Mouse (Mus musculus): ENCODE data around the gene Gna15. TPM values are rescaled to one million over a fixed set of nuclear protein-coding genes. Genes with fewer than 3 reads are reported as not detected.

Gene Gna15
- polyA plus RNA-seq (2016; fragmentation: Nextera tagmentation; extraction: Ambion mirVana): 0.63 and 1.6 TPM in 2 replicates

DNA sequence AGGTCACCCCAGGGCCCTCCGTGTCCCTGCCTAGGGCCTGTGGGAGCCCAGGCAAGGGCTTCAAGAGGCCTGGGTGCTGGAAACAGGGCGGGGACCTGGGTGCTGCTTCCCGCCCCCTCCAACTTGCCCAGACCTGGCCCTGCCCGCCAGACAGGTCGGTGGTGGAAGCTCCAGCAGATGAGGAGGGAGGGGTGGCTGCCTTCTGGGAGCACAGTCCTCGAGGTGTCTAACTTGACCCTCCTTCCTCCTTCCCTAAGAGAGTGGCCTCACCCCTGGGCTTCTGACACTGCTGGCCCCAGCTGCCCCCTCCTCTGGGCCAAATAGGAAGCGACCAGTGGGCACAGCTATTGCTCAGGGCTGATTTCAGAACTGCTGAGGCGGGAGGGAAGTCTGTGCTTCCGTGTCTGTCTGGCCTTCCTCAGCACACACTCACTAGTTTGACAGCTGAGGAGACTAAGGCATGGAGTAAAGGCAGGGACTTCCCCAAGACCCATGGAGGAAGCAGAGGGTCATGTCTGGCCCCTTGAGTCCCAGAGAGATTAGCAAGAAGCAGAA lies at the start of gene Gna15:
Gene Gna15 (minus strand): TSS at position 175 of the 555 bp plus-strand sequence.
- Histone ChIP-seq H3K27me3 (ENCODE audit: insufficient read depth, poor library complexity, severe bottlenecking) (peaks cover 26% of the 10 kb centered on the region), H3K36me3 (peaks cover 14% of the 10 kb centered on the region), H3K27ac (peak within 1 kb of the TSS; percentile 2; the same call in 1 of the 2 replicates), H3K9me3 (no peaks in the 10 kb centered on the region), H3K4me1 (replicated peaks) (peaks cover 9% of the 10 kb centered on the region), H3K4me3 (no peak within 1 kb of the TSS)
- WGBS: 18% methylated on average over 9 of the region's 9 CpGs
- no peak for DNase-seq (ENCODE audit: low spot score)

DNA sequence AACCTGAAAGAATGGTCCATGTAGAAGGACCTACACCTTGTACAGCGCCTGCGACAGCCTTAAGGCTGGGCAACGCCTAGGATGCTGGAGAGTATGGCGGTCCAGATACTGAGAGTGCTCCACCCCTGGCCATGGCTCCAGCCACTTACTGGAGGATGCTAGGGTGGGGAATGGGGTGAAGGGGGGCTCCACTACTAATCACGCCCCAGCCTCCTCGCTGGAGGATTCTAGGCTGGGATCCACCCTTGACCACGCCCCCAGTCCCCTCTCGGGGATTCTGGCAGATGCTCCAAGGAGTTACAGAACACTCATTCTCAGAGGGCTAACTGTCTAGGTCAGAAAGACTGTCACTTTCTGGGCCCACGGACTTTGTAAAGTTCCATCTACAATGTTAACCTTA lies 49.0 kb upstream of the Gna15 start:
- Histone ChIP-seq H3K27ac (peak overlapping the region; percentile 75), H3K27me3 (ENCODE audit: insufficient read depth, poor library complexity, severe bottlenecking) (peaks cover 87% of the 10 kb centered on the region), H3K36me3 (no peaks in the 10 kb centered on the region), H3K4me3 (peak overlapping the region; percentile 52; the same call in 1 of the 2 replicates), H3K4me1 (replicated peaks) (peaks cover 76% of the 10 kb centered on the region), H3K9me3 (no peaks in the 10 kb centered on the region)
- no peak for DNase-seq (ENCODE audit: low spot score)
- WGBS: 11% methylated on average over 9 of the region's 9 CpGs

DNA sequence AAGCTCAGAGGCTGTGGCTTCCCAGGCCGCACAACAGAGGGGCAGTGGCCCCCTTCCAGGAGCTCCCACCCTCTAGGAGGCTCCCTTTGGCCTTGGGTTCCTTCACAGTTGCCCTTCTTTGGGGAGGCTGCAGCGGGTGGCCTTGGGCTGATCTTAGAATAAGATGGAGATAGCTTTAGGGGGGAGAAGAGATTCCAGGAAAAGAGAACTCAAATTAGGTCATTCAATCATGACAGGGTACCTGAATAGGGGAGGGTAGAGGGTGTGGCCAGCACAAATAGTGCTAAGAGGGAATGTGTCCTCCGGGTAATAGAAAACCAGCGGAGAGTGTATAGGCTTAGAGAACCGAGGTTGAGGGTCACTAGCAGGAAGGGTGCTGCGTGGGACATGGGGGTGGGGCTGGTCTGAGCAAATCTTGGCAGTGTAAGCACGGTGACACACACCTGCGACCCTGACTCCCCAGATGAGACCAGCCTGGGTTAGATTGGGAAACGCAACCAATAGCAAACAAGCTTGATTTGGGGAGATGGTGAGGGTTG lies 48.2 kb upstream of the Gna15 start:
- H3K27ac ChIP-seq: peak overlapping the region; percentile 75
- 2% methylated on average over 9 of the region's 9 CpGs for WGBS
- H3K4me3 ChIP-seq: peak overlapping the region; percentile 52
- peaks cover 87% of the 10 kb centered on the region for H3K27me3 ChIP-seq (ENCODE audit: insufficient read depth, poor library complexity, severe bottlenecking)
- no peaks in the 10 kb centered on the region for H3K36me3 ChIP-seq
- no peaks in the 10 kb centered on the region for H3K9me3 ChIP-seq
- DNase-seq (ENCODE audit: low spot score): no peak
- peaks cover 83% of the 10 kb centered on the region for H3K4me1 ChIP-seq (replicated peaks)

DNA sequence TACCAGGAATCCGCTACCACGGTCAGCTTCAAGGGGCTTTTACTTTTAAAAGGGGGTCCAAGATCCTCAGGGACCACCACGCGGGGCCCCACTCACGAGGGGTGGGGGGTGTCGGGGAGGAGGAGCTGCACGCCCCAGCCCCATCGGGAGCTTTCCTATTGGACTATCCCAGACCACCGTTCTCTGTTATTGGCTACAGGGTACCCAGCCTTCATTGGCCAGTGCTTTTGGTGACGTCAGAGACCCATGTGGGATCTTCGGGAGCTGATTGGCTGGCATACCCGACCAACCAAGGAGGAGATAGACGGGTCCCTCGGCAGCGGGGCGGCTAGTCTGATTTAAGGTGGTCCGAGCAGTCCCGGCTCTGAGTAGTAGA lies 47.5 kb upstream of the Gna15 start:
- H3K27ac ChIP-seq: peak overlapping the region; percentile 79

DNA sequence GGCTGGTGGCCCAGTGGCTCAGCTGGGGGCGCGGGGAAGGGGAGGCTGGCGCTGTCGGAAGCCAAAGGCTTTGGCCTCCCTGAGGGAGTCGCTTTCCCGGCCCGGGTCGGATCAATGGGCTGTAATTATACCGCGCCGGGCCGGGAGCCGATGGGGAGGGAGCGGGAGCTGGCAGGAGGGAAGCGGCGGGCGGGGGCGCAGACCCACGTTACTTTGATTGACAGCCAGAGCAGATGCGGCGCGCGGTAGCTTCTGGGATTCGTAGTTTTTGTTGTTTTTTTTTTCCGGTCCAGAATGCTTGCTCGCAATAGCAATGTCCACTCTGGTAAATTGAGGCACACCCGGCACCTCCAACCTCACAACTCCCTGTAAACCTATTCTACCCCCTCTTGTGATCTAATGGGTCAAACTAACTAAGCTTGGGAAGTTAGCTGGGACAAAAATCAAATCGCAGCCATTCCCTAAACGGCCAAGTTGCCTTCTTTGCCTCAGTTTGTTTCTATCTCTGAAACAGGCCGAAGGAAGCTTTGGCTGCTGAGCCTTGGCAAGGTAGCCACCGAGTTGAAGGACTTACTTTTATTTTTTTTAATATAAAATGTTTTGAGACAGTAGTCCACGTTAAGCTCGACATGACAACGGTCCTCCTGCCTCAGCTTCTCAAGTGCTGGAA lies 46.9 kb upstream of the Gna15 start:
- WGBS: under 1% methylated on average over 34 of the region's 34 CpGs

More for the DNA sequence above, 47.5 kb upstream of the Gna15 start:
- H3K27me3 ChIP-seq (ENCODE audit: insufficient read depth, poor library complexity, severe bottlenecking): peaks cover 87% of the 10 kb centered on the region
- H3K36me3 ChIP-seq: no peaks in the 10 kb centered on the region
- 1% methylated on average over 18 of the region's 18 CpGs for WGBS
- H3K4me1 ChIP-seq (replicated peaks): peaks cover 82% of the 10 kb centered on the region
- no peaks in the 10 kb centered on the region for H3K9me3 ChIP-seq
- peak overlapping the region; percentile 52 for H3K4me3 ChIP-seq
- peak; percentile 98 for DNase-seq (ENCODE audit: low spot score)

DNA sequence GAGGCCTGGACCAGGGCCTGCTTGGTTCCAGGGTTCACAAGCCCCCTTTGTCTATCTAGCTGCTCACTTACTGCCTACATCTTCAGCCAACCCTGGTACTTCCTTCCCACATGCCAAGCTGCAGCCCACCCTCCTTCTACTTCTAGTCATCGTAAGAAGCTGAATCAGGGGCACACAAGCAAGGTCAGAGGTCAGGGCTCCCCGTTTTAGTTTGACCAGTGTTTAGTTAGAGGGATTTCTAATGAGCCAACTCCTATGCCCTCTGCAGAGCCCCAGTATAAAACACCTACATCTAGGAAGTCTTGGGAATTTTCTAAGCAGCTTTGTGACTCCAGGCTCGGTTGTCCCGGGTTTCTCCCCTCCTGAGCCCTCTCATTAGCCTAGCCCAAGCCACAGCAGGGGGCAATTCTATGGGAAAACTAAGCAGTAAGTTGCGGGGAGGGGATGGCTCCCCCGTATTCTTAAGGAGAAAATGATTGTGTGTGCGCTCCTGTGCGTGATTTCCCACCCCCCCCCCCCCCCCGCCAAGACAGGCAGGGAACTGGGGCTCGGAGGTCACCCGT lies 46.3 kb upstream of the Gna15 start:
- no peak for DNase-seq (ENCODE audit: low spot score)
- peaks cover 11% of the 10 kb centered on the region for H3K36me3 ChIP-seq
- under 1% methylated on average over 11 of the region's 11 CpGs for WGBS
- peak overlapping the region; percentile 85 for H3K27ac ChIP-seq
- no peaks in the 10 kb centered on the region for H3K9me3 ChIP-seq
- peaks cover 87% of the 10 kb centered on the region for H3K27me3 ChIP-seq (ENCODE audit: insufficient read depth, poor library complexity, severe bottlenecking)
- peak overlapping the region; percentile 52 for H3K4me3 ChIP-seq
- peaks cover 82% of the 10 kb centered on the region for H3K4me1 ChIP-seq (replicated peaks)

More for the DNA sequence above, 46.9 kb upstream of the Gna15 start:
- Histone ChIP-seq H3K9me3 (no peaks in the 10 kb centered on the region), H3K27me3 (ENCODE audit: insufficient read depth, poor library complexity, severe bottlenecking) (peaks cover 87% of the 10 kb centered on the region), H3K27ac (peak overlapping the region; percentile 85), H3K4me3 (peak overlapping the region; percentile 52), H3K36me3 (peaks cover 5% of the 10 kb centered on the region), H3K4me1 (replicated peaks) (peaks cover 82% of the 10 kb centered on the region)
- peak; percentile 96 for DNase-seq (ENCODE audit: low spot score)

DNA sequence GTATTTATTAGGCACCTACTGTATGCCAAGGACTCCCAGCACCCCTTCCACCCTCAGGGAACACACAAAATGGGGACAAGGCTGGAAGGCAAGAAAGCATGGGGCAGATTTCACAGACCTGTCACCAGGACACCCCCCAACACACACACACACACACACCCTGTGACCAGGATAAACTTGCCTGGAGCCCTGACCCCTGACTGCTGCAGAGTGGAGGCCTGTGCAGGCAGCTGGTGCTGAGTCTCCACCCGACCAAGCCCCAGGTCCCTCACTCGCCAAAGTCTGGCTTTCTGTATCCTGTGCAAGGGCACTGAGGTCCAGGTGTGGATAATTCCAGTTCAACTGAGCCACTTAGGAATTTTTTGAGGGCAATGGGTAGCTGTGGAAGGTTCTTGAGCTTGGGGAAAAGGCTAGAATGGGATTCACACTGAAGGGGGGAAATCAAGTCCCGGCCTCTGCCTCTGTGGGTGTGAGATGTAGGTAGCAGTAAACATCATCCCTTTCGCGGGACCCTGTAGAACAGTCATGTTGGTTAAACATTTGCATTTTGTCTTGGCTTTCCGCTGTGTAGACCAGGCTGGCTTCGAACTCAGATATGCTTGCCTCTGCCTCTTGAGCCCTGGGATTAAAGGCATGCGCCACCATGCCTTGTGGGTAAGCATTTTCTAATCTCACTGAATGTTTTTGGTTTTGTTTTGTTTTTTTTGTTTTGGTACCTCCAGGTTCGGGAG lies 45.6 kb upstream of the Gna15 start:
- Histone ChIP-seq H3K27me3 (ENCODE audit: insufficient read depth, poor library complexity, severe bottlenecking) (peaks cover 87% of the 10 kb centered on the region), H3K27ac (peak overlapping the region; percentile 85), H3K36me3 (peaks cover 18% of the 10 kb centered on the region), H3K4me1 (replicated peaks) (peaks cover 82% of the 10 kb centered on the region), H3K4me3 (no peak overlapping the region), H3K9me3 (no peaks in the 10 kb centered on the region)
- no peak for DNase-seq (ENCODE audit: low spot score)
- WGBS: 42% methylated on average over 9 of the region's 9 CpGs

DNA sequence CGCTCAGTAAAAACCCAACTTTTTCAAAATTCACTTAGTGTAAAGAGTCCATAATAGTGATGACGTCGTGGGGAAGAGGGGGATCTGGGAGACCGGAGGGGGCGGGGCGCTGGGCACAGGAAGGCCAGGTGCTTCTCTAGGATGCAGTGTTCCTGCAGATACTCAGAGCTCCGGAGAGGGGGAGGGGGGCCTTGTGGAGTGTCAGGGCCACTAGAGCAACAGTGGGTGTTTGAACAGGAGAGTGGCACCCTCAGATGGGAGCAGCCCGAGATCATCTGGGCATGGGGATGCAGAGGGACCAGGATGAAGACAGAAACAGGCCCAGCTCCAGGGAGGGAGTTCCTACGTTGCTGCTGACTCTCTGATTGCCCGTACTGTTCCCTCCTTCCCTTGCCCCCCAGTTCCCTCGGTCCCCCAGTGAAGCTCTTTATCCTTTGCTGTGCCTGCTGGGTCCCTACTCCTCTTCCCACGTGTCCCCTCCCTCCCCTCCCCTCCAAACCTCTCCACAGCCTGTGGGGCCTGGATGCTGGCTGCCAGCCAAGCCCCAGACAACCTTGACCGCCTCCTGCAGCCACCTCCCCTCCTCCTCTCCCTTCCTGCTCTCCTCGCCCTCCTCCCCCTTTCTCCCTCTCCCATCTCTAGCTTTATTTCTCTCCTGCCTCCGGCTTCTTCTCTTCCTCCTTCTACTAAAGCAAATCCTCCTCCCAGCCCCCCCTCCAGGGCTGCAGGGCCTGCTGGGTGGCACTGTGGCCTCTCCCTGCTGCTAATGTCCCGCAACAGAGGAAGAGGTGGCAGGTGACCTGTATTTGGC lies 44.6 kb upstream of the Gna15 start:
- Histone ChIP-seq H3K4me3 (peak overlapping the region; percentile 35), H3K27me3 (ENCODE audit: insufficient read depth, poor library complexity, severe bottlenecking) (peaks cover 87% of the 10 kb centered on the region), H3K9me3 (no peaks in the 10 kb centered on the region), H3K4me1 (replicated peaks) (peaks cover 83% of the 10 kb centered on the region), H3K36me3 (peaks cover 27% of the 10 kb centered on the region), H3K27ac (peak overlapping the region; percentile 85)
- WGBS: 13% methylated on average over 16 of the region's 16 CpGs
- DNase-seq (ENCODE audit: low spot score): no peak

DNA sequence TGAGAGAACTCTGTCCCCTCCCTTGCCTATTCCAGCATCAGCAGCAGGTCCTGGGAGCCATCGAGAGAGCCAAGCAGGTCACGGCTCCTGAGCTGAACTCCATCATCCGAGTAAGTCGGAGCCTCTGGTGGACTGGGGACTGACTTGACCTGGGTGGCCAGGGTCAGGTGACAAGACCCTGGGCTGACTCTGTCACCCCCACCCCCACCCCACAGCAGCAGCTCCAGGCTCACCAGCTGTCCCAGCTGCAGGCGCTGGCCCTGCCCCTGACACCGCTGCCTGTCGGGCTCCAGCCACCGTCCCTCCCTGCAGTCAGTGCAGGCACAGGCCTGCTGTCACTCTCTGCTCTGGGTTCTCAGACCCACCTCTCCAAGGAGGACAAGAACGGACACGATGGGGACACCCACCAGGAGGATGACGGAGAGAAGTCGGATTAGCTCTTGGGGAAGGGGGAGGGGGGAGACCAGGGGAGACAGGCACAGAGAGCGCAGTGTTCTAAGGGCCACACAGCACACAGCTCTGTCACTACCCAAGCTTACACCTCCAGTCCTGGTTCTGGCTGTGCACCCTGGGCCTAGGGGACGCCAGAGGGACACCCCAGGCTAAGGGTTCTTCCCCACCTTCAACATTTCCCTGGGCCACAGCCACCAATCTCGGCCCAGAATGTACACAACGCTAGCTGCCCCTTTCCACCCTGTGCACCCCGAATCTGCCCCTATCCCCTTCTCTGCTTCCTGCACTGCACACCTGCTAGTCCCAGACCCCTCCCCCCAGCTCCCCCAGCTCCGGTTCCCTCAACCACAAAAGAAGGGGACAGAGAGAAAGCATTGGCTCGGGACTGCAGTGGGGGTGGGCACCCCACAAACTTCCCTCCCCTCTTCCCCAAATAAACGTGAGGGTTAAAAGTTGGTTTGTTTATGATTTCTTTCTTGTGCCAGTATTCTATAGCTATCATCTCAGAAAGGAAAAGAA lies 41.5 kb upstream of the Gna15 start:
- Histone ChIP-seq H3K9me3 (no peaks in the 10 kb centered on the region), H3K27me3 (ENCODE audit: insufficient read depth, poor library complexity, severe bottlenecking) (peaks cover 97% of the 10 kb centered on the region), H3K4me3 (peak overlapping the region; percentile 45), H3K36me3 (peaks cover 35% of the 10 kb centered on the region), H3K27ac (peak overlapping the region; percentile 59), H3K4me1 (replicated peaks) (peaks cover 88% of the 10 kb centered on the region)
- DNase-seq (ENCODE audit: low spot score): no peak
- 17% methylated on average over 20 of the region's 20 CpGs for WGBS

DNA sequence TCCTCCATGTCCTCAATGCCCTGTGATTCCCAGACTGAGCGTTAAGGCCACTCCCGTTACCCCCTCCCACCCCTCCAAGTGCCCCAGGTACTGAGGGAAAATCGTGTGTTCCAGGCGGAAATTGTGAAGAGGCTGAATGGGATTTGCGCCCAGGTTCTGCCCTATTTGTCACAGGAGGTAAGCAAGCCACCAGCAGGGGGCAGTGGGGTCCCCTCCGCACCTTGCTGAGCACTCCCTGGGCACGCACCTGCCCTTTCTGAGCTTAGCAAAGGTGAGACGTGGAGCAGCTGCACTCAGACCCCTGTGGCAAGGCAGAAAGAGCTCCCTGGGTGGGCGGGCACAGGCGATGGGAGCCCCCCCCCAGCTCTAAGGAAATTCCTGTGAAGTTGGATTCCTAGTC lies 40.7 kb upstream of the Gna15 start:
- peak; percentile 60 for DNase-seq (ENCODE audit: low spot score)
- H3K4me3 ChIP-seq: peak overlapping the region; percentile 45
- H3K4me1 ChIP-seq (replicated peaks): peaks cover 88% of the 10 kb centered on the region
- 7% methylated on average over 10 of the region's 10 CpGs for WGBS
- peaks cover 35% of the 10 kb centered on the region for H3K36me3 ChIP-seq
- no peaks in the 10 kb centered on the region for H3K9me3 ChIP-seq
- H3K27me3 ChIP-seq (ENCODE audit: insufficient read depth, poor library complexity, severe bottlenecking): peaks cover 98% of the 10 kb centered on the region
- H3K27ac ChIP-seq: peak overlapping the region; percentile 84

DNA sequence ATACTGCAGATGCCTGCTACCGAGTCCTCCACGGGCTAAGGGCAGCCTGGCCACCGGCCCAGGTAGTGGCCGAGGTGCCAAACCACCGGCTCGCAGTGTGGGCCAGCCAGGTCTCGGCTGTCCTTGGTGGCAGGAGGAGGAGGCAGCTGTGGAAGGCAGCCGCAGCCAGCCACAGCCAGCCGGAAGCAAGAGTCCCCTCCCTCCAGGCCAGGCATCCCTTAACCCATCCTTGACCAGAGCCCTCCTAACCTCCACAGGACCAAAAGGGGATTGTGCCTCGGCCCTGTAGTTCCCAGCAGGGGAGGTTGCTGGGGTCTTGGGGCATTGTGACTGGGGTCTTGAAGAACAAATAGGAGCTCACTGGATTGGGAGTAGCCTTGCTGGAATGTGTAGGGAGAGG lies 40.2 kb upstream of the Gna15 start:
- Histone ChIP-seq H3K27me3 (ENCODE audit: insufficient read depth, poor library complexity, severe bottlenecking) (peaks cover 94% of the 10 kb centered on the region), H3K36me3 (peaks cover 35% of the 10 kb centered on the region), H3K9me3 (no peaks in the 10 kb centered on the region), H3K27ac (peak overlapping the region; percentile 84), H3K4me1 (replicated peaks) (peaks cover 86% of the 10 kb centered on the region), H3K4me3 (peak overlapping the region; percentile 45)
- 2% methylated on average over 10 of the region's 10 CpGs for WGBS
- DNase-seq (ENCODE audit: low spot score): peak; percentile 60

All from hindbrain, embryonic 10.5 days (tissue).